18 mouse cellular contexts compared by ENCODE assay signal in genomic region chr12:105739656-105740055, GRCm38 (mm10). TPM values are rescaled to one million over a fixed set of nuclear protein-coding genes. Genes with fewer than 3 reads are reported as not detected.
"Had no signal": no experiment of that assay in that cellular context is flagged by ENCODE, and none has a peak within 500 bp of the region (broad histone marks: within the 10 kb centered on the region; RNA-seq: fewer than 3 reads in every experiment).

No protein-coding gene starts in this region.

- H3K36me3 ChIP-seq: liver, embryonic 15.5 days; lung, embryonic 15.5 days; midbrain, embryonic 10.5 days; midbrain, embryonic 13.5 days had no signal

- H3K4me3 ChIP-seq: layer of hippocampus, adult 2 months; left cerebral cortex, adult 2 months; liver, embryonic 15.5 days; lung, embryonic 15.5 days; megakaryocyte, embryonic 14.5 days; midbrain, embryonic 10.5 days; midbrain, embryonic 13.5 days; myocyte had no signal

- H3K4me2 ChIP-seq: liver, embryonic 11.5 days; liver, embryonic 15.5 days; lung, embryonic 15.5 days; midbrain, embryonic 13.5 days had no signal

- H3K9me3 ChIP-seq: lung, embryonic 15.5 days; midbrain, embryonic 10.5 days; midbrain, embryonic 13.5 days had no signal

- H3K9ac ChIP-seq: liver, embryonic 15.5 days; lung, embryonic 15.5 days; midbrain, embryonic 13.5 days had no signal

- ATAC-seq: intestine, postnatal 0 days; midbrain, embryonic 13.5 days; midbrain, embryonic 16.5 days had no signal

- H3K4me1 ChIP-seq: lung, embryonic 15.5 days; midbrain, embryonic 13.5 days had no signal

- DNase-seq: layer of hippocampus, adult 9-11 months; lung, adult 18-20 months; lung, postnatal 10 days; lung, postnatal 36 days; thymus, adult 18-20 months; thymus, postnatal 4 days had no signal

- H3K27me3 ChIP-seq: liver, embryonic 15.5 days; lung, embryonic 15.5 days; midbrain, embryonic 13.5 days had no signal

- H3K27ac ChIP-seq: layer of hippocampus, adult 2 months; left cerebral cortex, adult 2 months; liver, embryonic 15.5 days; lung, embryonic 15.5 days; midbrain, embryonic 10.5 days; midbrain, embryonic 13.5 days had no signal

RNA-seq across cellular contexts. Expression of gene Ak7, which starts 33.9 kb away (rescaled TPM):
- total RNA-seq: monocyte, adult 5-6 weeks had no signal
